Mouse (Mus musculus): ENCODE data around the gene Pofut2. TPM values are rescaled to one million over a fixed set of nuclear protein-coding genes. Genes with fewer than 3 reads are reported as not detected.

Gene Pofut2
- total RNA-seq, 2 experiments from 2014 or later: 31.7 to 32.6 TPM

Other genes starting within 250 kb of the Pofut2 start
- gene Slc19a1, start 227.0 kb upstream of the Pofut2 start, total RNA-seq (2021): 10 to 100 TPM; 20.7 to 23.3 TPM
- gene Col18a1, start 92.7 kb upstream of the Pofut2 start, total RNA-seq (2021): 1 to 10 TPM; 3.1 to 4.4 TPM
- gene Adarb1, start 159.1 kb downstream of the Pofut2 start, total RNA-seq (2021): 100 to 1,000 TPM; 113 to 117 TPM

Measured in layer of hippocampus, postnatal 36 days (tissue).